Mouse (Mus musculus) B cell, adult 67 days (primary cell): ENCODE results near the gene Cdh3. TPM values are rescaled to one million over a fixed set of nuclear protein-coding genes. Genes with fewer than 3 reads are reported as not detected.

Source experiments
- total RNA-seq, 2 experiments: library from RNA; stranded (reverse); gene quantifications; 4 replicates each; pipeline ENCODE4 v1.2.4; 2023

The Cdh3 gene
- not detected for total RNA-seq

DNA sequence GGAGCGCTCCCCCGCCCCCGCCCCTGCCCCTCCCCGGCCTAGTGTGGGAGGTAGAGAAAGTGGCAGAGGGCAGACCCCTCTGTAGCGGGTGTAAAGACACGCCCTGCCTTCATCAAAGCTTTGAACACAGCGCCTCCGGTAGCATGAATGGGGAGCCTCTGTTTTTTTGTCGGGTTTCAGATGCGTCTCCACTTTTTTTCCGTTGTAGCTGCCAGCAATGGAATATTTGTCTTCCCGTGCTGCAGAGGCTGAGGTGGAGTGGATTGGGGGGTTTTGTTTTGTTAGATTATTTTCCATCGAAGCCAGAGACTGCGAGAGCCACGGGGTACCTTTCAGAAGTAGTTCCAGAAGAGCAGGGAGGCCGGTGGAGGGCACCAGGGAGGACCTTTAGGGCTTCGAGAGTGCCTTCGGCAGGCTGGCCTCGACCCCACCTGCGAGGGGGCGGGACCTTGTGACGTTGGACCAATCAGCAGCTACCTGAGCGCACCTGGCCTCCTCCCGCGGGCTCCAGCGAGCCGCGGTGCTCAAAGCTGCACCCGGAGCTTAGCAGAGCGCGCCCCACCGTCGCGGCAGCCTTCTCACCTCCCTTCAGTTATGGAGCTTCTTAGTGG lies at the start of gene Cdh3:
TSS of gene Cdh3 (plus strand) at position 527 of the 611 bp plus-strand sequence.

DNA sequence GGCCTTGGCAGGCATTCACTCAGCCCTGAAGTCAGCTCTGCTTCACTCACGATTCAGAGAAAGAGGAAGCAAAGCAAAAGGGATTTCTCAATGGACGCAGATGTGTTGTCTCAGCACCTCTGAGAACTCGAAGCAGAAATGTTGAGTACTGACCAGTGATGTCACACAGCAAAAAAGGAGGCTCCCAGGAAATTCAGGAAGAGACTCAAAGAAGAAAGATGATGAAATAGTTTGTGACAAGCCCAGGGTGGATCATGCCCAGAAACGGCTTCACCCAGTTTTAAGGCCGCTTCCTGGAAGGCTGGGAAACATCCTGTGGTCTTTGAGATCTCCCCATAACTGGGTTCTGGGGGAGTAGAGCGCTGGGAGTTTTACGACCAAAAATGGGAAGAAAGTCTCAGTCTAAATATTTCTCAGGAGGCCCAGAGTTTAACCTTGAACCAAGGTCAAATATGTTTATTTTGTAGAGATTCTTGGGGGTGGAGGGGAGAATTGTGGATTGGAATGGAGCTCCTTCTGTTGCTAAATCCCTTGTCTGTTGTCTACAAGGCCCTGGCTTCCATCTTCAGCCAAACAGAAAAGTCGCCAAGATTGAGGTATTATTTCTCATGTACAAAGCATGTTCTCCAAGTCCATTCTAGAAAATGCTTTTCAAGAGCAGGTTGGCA lies 10.5 kb upstream of the Cdh3 start, which contains the start of gene 6030452D12Rik:
TSS of gene 6030452D12Rik (plus strand) at position 505 of the 668 bp plus-strand sequence.

DNA sequence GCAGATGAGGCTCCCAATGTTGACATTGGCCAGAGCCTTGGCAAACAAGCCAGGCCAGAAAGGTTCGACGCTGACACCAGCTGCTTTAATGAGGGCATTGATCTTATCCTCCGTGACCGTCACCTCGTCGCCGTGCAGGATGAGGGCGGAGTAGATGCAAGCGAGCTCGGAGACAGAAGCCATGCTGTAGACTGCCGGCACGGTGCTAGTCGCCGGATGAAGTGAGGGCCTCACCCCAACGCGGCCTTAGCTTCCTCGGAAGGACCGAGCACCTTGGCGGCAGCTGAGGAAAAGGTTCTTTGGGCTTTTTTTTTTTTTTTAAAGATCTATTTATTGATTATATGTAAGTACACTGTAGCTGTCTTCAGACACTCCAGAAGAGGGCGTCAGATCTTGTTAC lies 62.5 kb downstream of the Cdh3 start, which contains the start of gene Gm10073:
TSS of gene Gm10073 (minus strand) at position 294 of the 400 bp plus-strand sequence.

DNA sequence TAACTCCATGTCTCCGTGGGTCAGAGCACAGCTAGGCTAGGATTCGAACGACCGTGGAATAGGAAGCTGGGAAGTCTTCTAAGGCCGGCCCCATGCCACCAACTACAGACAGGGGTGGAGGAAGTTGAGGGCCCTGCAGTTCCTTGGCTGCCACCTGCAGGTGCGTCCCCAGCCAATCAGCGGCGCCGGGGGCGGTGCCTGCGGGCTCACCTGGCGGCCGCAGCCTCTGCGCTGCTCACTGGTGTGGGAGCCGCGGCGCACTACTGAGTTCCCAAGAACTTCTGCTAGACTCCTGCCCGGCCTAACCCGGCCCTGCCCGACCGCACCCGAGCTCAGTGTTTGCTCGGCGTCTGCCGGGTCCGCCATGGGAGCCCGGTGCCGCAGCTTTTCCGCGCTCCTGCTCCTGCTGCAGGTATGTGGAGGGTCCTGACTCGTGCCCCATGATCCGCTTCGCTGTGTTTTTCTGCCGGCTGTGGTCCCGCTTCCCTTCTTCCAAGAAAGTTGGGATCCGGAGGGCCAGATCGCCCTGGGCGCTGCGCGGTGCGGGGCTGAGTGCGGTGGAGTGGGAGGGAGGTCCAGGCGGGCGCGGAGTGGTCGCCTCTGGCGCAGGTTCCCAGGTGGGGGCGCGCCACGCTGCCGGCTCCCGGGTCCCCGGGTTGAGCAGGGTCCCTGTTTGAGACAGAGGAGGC lies 92.6 kb downstream of the Cdh3 start, which contains the start of gene Cdh1:
TSS of gene Cdh1 (plus strand) at position 221 of the 689 bp plus-strand sequence.

Other genes with a start within 250 kb of the Cdh3 start
- gene Smpd3, start 172.9 kb upstream of the Cdh3 start, total RNA-seq, result 1 to 10 TPM; 5.4 to 7.8 TPM
- gene Zfp90, start 95.6 kb upstream of the Cdh3 start, total RNA-seq, result 10 to 100 TPM; 11.8 to 16.1 TPM
- gene 6030452D12Rik, start 10.4 kb upstream of the Cdh3 start, total RNA-seq, result not detected
- gene Gm10073, start 62.6 kb downstream of the Cdh3 start, total RNA-seq, result 100 to 1,000 TPM; 326 TPM
- under 1 TPM in 1 of 2 experiments, not detected in 1; 0.17 TPM for gene Cdh1, start 92.5 kb downstream of the Cdh3 start, total RNA-seq
- 10 to 100 TPM; 17.0 to 18.9 TPM for gene Tango6, start 172.2 kb downstream of the Cdh3 start, total RNA-seq